Mouse (Mus musculus): ENCODE results near the gene Oxld1. TPM values are rescaled to one million over a fixed set of nuclear protein-coding genes. Genes with fewer than 3 reads are reported as not detected.
"Not testable (repeated sequence)": the region's sequence is repeated elsewhere in the genome, so short reads cannot be mapped to it uniquely, and the experiment has no call there.

Oxld1 gene
- polyA plus RNA-seq, 1 experiment from 2014 or later: 11.8 TPM

- no peak for DNase-seq (ENCODE audit: extremely low spot score, low spot score)
- 0 out of 2 replicates have a peak, but pooled peaks cover 3% of the 10 kb centered on the region for H3K36me3 ChIP-seq (replicated peaks)
- H3K4me3 ChIP-seq: no peak within 1 kb of the TSS
- WGBS: 91% methylated on average over 3 of the region's 3 CpGs
- H3K4me1 ChIP-seq: peaks cover 3% of the 10 kb centered on the region; the same call in 1 of the 2 replicates
- H3K9me3 ChIP-seq: no peaks in the 10 kb centered on the region
- 0 out of 2 replicates have a peak, but pooled peaks cover 5% of the 10 kb centered on the region for H3K27me3 ChIP-seq (ENCODE audit: poor library complexity, severe bottlenecking)
- no peak within 1 kb of the TSS for H3K27ac ChIP-seq
Observed at GRCm38 (mm10) chr11:120442344-120442743, 15.5 kb downstream of the Oxld1 start, which contains the start of gene Tspan10. Gene Tspan10, plus strand, starts transcription at chr11:120442644.

DNA sequence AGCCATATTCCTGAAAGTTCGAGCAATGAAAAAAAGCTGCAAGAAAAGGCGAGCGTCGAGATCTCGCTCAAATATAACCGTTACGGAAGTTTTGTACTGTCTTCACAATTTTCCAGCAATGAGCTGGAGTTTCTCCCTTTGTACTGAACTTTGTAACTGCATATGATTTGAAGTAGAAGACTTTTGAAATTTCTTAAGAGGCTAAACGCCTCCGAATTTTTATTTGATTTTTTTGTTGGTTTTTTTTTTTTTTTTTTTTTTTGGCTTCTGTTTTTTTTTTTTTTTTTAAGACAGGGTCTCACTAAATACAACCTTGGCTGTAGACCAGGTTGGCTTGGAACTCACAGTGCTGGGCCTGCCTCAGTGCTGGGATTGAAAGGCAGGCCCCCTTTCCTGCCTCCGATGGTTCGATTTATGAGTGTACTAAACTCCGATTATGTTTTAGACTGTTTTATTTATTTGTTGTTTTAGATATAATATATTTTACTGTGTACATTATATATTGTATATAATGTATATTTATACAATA, 19.9 kb downstream of the Oxld1 start:
- H3K27ac ChIP-seq: peak overlapping the region; percentile 97
- no peaks in the 10 kb centered on the region for H3K27me3 ChIP-seq (ENCODE audit: poor library complexity, severe bottlenecking)
- no peaks in the 10 kb centered on the region for H3K9me3 ChIP-seq
- H3K4me1 ChIP-seq: peaks cover 17% of the 10 kb centered on the region
- DNase-seq (ENCODE audit: extremely low spot score, low spot score): no peak
- peaks cover 31% of the 10 kb centered on the region for H3K36me3 ChIP-seq (replicated peaks)
- 35% methylated on average over 12 of the region's 12 CpGs for WGBS
- peak overlapping the region; percentile 91 for H3K4me3 ChIP-seq

- Histone ChIP-seq H3K9me3 (no peaks in the 10 kb centered on the region), H3K27ac (peak within 1 kb of the TSS; percentile 97), H3K36me3 (replicated peaks) (peaks cover 37% of the 10 kb centered on the region), H3K27me3 (ENCODE audit: poor library complexity, severe bottlenecking) (no peaks in the 10 kb centered on the region), H3K4me1 (peaks cover 17% of the 10 kb centered on the region), H3K4me3 (peak within 1 kb of the TSS; percentile 91)
- DNase-seq (ENCODE audit: extremely low spot score, low spot score): peak; percentile 93
- WGBS: under 1% methylated on average over 76 of the region's 77 CpGs
Observed at GRCm38 (mm10) chr11:120437152-120437856, 20.6 kb downstream of the Oxld1 start, which contains the start of gene Nploc4. Gene Nploc4, minus strand, starts transcription at chr11:120437708.

DNA sequence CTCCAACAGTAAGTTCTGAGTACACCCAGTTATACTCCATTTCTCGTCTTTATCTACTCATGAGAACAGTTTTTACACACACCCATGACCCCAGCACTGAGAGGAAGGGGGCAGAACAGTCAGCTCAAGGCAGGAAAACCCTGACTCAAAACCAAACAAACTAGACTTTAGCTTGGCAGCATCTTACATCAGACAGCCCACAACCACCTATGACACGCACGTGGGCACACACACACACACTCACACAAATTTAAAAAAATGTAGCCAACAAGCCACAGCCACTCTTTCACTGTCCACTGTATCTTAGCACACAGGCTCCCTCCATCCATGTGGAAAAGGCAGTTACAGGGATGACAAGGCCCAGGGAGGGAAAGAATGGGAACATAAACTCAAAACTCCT, 31.1 kb downstream of the Oxld1 start:
- DNase-seq (ENCODE audit: extremely low spot score, low spot score): no peak
- Histone ChIP-seq H3K9me3 (no peaks in the 10 kb centered on the region), H3K36me3 (replicated peaks) (peaks cover 95% of the 10 kb centered on the region), H3K27me3 (ENCODE audit: poor library complexity, severe bottlenecking) (no peaks in the 10 kb centered on the region), H3K4me1 (no peaks in the 10 kb centered on the region), H3K27ac (no peak overlapping the region), H3K4me3 (no peak overlapping the region)
- WGBS: 93% methylated on average over 3 of the region's 3 CpGs

DNA sequence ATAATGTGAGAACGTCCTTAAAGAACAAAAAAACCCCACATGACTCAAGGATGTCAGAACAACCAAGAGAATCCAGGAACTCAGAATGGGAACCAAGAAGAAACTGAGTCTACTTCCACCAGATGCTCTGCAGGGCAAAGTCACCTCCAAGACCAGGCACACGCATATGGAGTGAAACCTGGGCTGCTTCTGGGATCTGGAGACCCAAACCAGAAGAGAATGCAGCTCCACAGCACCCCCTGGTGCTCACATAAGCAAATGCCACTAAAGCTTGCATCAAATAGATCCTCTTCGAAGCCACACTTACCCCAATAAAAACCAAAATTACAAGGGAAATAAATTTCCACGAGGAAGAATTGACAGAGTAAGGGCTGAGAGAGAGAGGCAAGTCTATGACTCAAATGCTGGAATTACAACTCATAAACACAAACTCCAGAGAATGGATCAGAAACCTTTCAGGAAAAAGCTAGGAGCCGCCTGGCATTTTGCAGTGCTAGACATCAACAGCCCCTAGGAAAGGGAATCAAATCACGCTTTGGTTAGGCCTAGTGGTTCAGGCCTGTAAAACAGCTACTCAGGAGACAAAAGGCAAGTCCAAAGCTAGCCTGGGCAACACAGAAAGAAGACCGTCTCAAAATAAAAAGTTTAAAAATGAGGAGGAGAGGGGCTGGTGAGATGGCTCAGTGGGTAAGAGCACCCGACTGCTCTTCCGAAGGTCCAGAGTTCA, 34.1 kb downstream of the Oxld1 start:
- Histone ChIP-seq H3K9me3 (no peaks in the 10 kb centered on the region), H3K4me1 (no peaks in the 10 kb centered on the region), H3K27me3 (ENCODE audit: poor library complexity, severe bottlenecking) (no peaks in the 10 kb centered on the region), H3K4me3 (no peak overlapping the region), H3K36me3 (replicated peaks) (peaks cover 95% of the 10 kb centered on the region), H3K27ac (no peak overlapping the region)
- 79% methylated on average over 9 of the region's 9 CpGs for WGBS
- DNase-seq (ENCODE audit: extremely low spot score, low spot score): peak; percentile 55

GRCm38 (mm10) chr11:120422651-120423568, 35.0 kb downstream of the Oxld1 start:
- H3K27me3 ChIP-seq (ENCODE audit: poor library complexity, severe bottlenecking): no peaks in the 10 kb centered on the region
- H3K27ac ChIP-seq: no peak overlapping the region
- peaks cover 95% of the 10 kb centered on the region for H3K36me3 ChIP-seq (replicated peaks)
- no peak overlapping the region for H3K4me3 ChIP-seq
- WGBS: 95% methylated on average over 13 of the region's 13 CpGs
- no peak for DNase-seq (ENCODE audit: extremely low spot score, low spot score)
- no peaks in the 10 kb centered on the region for H3K4me1 ChIP-seq
- H3K9me3 ChIP-seq: no peaks in the 10 kb centered on the region

DNA sequence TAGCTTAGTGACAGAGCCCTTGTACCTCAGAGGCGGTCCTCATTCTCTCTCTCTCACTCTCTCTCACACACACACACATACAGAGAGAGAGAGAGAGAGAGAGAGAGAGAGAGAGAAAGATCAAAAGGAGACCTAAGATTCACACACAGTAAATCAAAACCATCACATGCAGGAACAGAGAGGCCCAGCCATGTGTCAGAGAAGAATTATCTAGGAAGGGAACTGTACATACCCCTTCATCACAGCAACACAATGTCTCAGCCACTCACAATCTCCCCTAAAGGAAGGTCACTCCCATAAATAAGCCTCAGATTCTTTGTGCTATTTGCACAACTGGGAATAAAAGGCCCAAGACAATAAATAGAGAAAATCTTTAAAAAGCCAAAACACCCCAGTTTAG, 39.3 kb downstream of the Oxld1 start:
- no peaks in the 10 kb centered on the region for H3K9me3 ChIP-seq
- peaks cover 97% of the 10 kb centered on the region for H3K36me3 ChIP-seq (replicated peaks)
- DNase-seq (ENCODE audit: extremely low spot score, low spot score): no peak
- no peak overlapping the region for H3K27ac ChIP-seq
- no peak overlapping the region for H3K4me3 ChIP-seq
- 92% methylated on average over 1 of the region's 1 CpGs for WGBS
- no peaks in the 10 kb centered on the region for H3K4me1 ChIP-seq
- H3K27me3 ChIP-seq (ENCODE audit: poor library complexity, severe bottlenecking): no peaks in the 10 kb centered on the region

- Histone ChIP-seq H3K4me3 (no peak overlapping the region), H3K4me1 (no peaks in the 10 kb centered on the region), H3K27ac (no peak overlapping the region), H3K9me3 (no peaks in the 10 kb centered on the region), H3K27me3 (ENCODE audit: poor library complexity, severe bottlenecking) (no peaks in the 10 kb centered on the region), H3K36me3 (replicated peaks) (peaks cover 97% of the 10 kb centered on the region)
- DNase-seq (ENCODE audit: extremely low spot score, low spot score): no peak
- WGBS: 95% methylated on average over 7 of the region's 7 CpGs
Observed at GRCm38 (mm10) chr11:120417852-120418251, 40.0 kb downstream of the Oxld1 start.

DNA sequence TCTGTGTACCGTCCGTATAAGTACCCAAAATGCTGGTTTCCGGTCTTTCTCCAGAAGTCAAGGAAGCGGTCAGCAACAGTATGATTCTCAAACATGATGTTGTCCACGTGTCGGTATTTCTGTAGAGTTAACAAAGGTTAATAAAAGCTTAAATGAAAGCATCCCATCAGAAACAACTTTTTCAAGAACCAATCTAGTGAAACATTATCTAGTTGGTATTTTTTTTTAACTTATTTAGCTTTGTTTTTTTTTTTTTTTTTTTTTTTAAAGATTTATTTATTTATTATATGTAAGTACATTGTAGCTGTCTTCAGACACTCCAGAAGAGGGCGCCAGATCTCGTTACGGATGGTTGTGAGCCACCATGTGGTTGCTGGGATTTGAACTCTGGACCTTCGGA, 44.2 kb downstream of the Oxld1 start:
- not testable (repeated sequence) for H3K9me3 ChIP-seq; H3K27ac ChIP-seq; H3K4me3 ChIP-seq; H3K4me1 ChIP-seq; DNase-seq (ENCODE audit: extremely low spot score, low spot score); H3K27me3 ChIP-seq (ENCODE audit: poor library complexity, severe bottlenecking)
- WGBS: 97% methylated on average over 7 of the region's 10 CpGs
- peaks cover 98% of the 10 kb centered on the region for H3K36me3 ChIP-seq (replicated peaks)

Other genes with a start within 250 kb of the Oxld1 start
- gene Bahcc1, start 225.1 kb downstream of the Oxld1 start, polyA plus RNA-seq (2016; fragmentation: Nextera tagmentation; extraction: Ambion mirVana): 13.7 and 16.1 TPM in 2 replicates
- gene Actg1, start 109.5 kb downstream of the Oxld1 start, polyA plus RNA-seq (2016; fragmentation: Nextera tagmentation; extraction: Ambion mirVana): 2,559 and 2,733 TPM in 2 replicates
- gene Fscn2, start 96.5 kb downstream of the Oxld1 start, polyA plus RNA-seq (2016; fragmentation: Nextera tagmentation; extraction: Ambion mirVana): 0.32 TPM in 1 of 2 replicates, not detected in the other
- gene Faap100, start 79.3 kb downstream of the Oxld1 start, polyA plus RNA-seq (2016; fragmentation: Nextera tagmentation; extraction: Ambion mirVana): 33.8 and 36.0 TPM in 2 replicates
- gene Nploc4, start 20.4 kb downstream of the Oxld1 start, polyA plus RNA-seq (2016; fragmentation: Nextera tagmentation; extraction: Ambion mirVana): 45.9 and 46.9 TPM in 2 replicates
- 0.30 and 1.6 TPM in 2 replicates for gene Tspan10, start 15.4 kb downstream of the Oxld1 start, polyA plus RNA-seq (2016; fragmentation: Nextera tagmentation; extraction: Ambion mirVana)
- 0.25 and 0.41 TPM in 2 replicates for gene Pde6g, start 4.6 kb downstream of the Oxld1 start, polyA plus RNA-seq (2016; fragmentation: Nextera tagmentation; extraction: Ambion mirVana)
- 39.6 and 46.3 TPM in 2 replicates for gene Ccdc137, start within 50 bp of the Oxld1 start, polyA plus RNA-seq (2016; fragmentation: Nextera tagmentation; extraction: Ambion mirVana)
- 60.7 and 62.1 TPM in 2 replicates for gene Arl16, start 9.5 kb upstream of the Oxld1 start, polyA plus RNA-seq (2016; fragmentation: Nextera tagmentation; extraction: Ambion mirVana)
- 211 and 215 TPM in 2 replicates for gene Mrpl12, start 26.5 kb upstream of the Oxld1 start, polyA plus RNA-seq (2016; fragmentation: Nextera tagmentation; extraction: Ambion mirVana)
- 69.3 and 71.6 TPM in 2 replicates for gene Slc25a10, start 33.8 kb upstream of the Oxld1 start, polyA plus RNA-seq (2016; fragmentation: Nextera tagmentation; extraction: Ambion mirVana)
- 0.07 and 0.16 TPM in 2 replicates for gene Gcgr, start 72.6 kb upstream of the Oxld1 start, polyA plus RNA-seq (2016; fragmentation: Nextera tagmentation; extraction: Ambion mirVana)
- 205 and 212 TPM in 2 replicates for gene Mcrip1, start 91.7 kb upstream of the Oxld1 start, polyA plus RNA-seq (2016; fragmentation: Nextera tagmentation; extraction: Ambion mirVana)
- not detected in 2 replicates for gene Ppp1r27, start 93.1 kb upstream of the Oxld1 start, polyA plus RNA-seq (2016; fragmentation: Nextera tagmentation; extraction: Ambion mirVana)
- gene P4hb, start 115.2 kb upstream of the Oxld1 start, polyA plus RNA-seq (2016; fragmentation: Nextera tagmentation; extraction: Ambion mirVana): 485 and 533 TPM in 2 replicates
- 744 and 753 TPM in 2 replicates for gene Arhgdia, start 123.6 kb upstream of the Oxld1 start, polyA plus RNA-seq (2016; fragmentation: Nextera tagmentation; extraction: Ambion mirVana)
- gene Alyref, start 140.3 kb upstream of the Oxld1 start, polyA plus RNA-seq (2016; fragmentation: Nextera tagmentation; extraction: Ambion mirVana): 618 and 646 TPM in 2 replicates
- gene Anapc11, start 140.4 kb upstream of the Oxld1 start, polyA plus RNA-seq (2016; fragmentation: Nextera tagmentation; extraction: Ambion mirVana): 218 and 228 TPM in 2 replicates
- gene Npb, start 150.4 kb upstream of the Oxld1 start, polyA plus RNA-seq (2016; fragmentation: Nextera tagmentation; extraction: Ambion mirVana): 0.44 TPM in 1 of 2 replicates, not detected in the other
- gene Pcyt2, start 159.9 kb upstream of the Oxld1 start, polyA plus RNA-seq (2016; fragmentation: Nextera tagmentation; extraction: Ambion mirVana): 145 and 148 TPM in 2 replicates
- gene Sirt7, start 167.2 kb upstream of the Oxld1 start, polyA plus RNA-seq (2016; fragmentation: Nextera tagmentation; extraction: Ambion mirVana): 30.1 and 32.8 TPM in 2 replicates
- 20.2 and 22.7 TPM in 2 replicates for gene Mafg, start 175.5 kb upstream of the Oxld1 start, polyA plus RNA-seq (2016; fragmentation: Nextera tagmentation; extraction: Ambion mirVana)
- gene Pycr1, start 185.7 kb upstream of the Oxld1 start, polyA plus RNA-seq (2016; fragmentation: Nextera tagmentation; extraction: Ambion mirVana): 37.5 and 40.5 TPM in 2 replicates
- not detected in 2 replicates for gene Myadml2, start 190.1 kb upstream of the Oxld1 start, polyA plus RNA-seq (2016; fragmentation: Nextera tagmentation; extraction: Ambion mirVana)
- gene Notum, start 203.1 kb upstream of the Oxld1 start, polyA plus RNA-seq (2016; fragmentation: Nextera tagmentation; extraction: Ambion mirVana): 0.57 and 0.75 TPM in 2 replicates
- 134 and 142 TPM in 2 replicates for gene Aspscr1, start 214.9 kb upstream of the Oxld1 start, polyA plus RNA-seq (2016; fragmentation: Nextera tagmentation; extraction: Ambion mirVana)

Data from forebrain, embryonic 10.5 days (tissue).